Mouse (Mus musculus) hindbrain, embryonic 14.5 days (tissue): ENCODE results near the gene Depdc7. TPM values are rescaled to one million over a fixed set of nuclear protein-coding genes. Genes with fewer than 3 reads are reported as not detected.

ENCODE experiments used
- ATAC-seq: fragments of 200-750 bp; cut with Nextera tagmentation; 2 replicates; pipeline ENCODE4 v1.8.0; 2017; ENCODE audit warnings: moderate number of reproducible peaks, mild to moderate bottlenecking, moderate TSS enrichment, moderate library complexity; ENCODE audit not compliant: low FRiP score
- DNase-seq: peaks from one replicate; pipeline ENCODE4 v3.0.0-alpha.2; 2015; ENCODE audit warnings: low spot score
- H3K27ac ChIP-seq: fragments of 300-500 bp; sonication (generic); 2 replicates; pipeline ENCODE4 v1.5.1; 2014; ENCODE audit warnings: mild to moderate bottlenecking, moderate library complexity
- H3K27me3 ChIP-seq: fragments of 300-500 bp; sonication (generic); 2 replicates; pipeline ENCODE4 v1.6.1; 2014; ENCODE audit warnings: mild to moderate bottlenecking, low read length, mixed read lengths; ENCODE audit not compliant: control insufficient read depth, insufficient read depth
- H3K36me3 ChIP-seq: fragments of 300-500 bp; sonication (generic); replicated peaks from 2 replicates; pipeline ENCODE4 v1.6.1; 2014; ENCODE audit not compliant: control insufficient read depth, insufficient read depth
- H3K4me1 ChIP-seq: fragments of 300-500 bp; sonication (generic); replicated peaks from 2 replicates; pipeline ENCODE4 v1.6.1; 2014; ENCODE audit warnings: antibody characterized with exemption, low read length, mixed read lengths; ENCODE audit not compliant: control insufficient read depth, insufficient read depth
- H3K4me2 ChIP-seq: fragments of 300-500 bp; sonication (generic); replicated peaks from 2 replicates; pipeline ENCODE4 v1.6.1; 2014; ENCODE audit warnings: mild to moderate bottlenecking, moderate library complexity
- H3K4me3 ChIP-seq: fragments of 300-500 bp; sonication (generic); replicated peaks from 2 replicates; pipeline ENCODE4 v1.5.1; 2014; ENCODE audit warnings: mild to moderate bottlenecking, low read length
- H3K9ac ChIP-seq: fragments of 300-500 bp; sonication (generic); 2 replicates; pipeline ENCODE4 v1.6.1; 2014
- H3K9me3 ChIP-seq: fragments of 300-500 bp; sonication (generic); 2 replicates; pipeline ENCODE4 v1.6.1; 2016; ENCODE audit warnings: low read length; ENCODE audit not compliant: control insufficient read depth
- WGBS: fragments of 180-500 bp; shearing (Covaris S2); extraction: QIAGEN DNeasy Blood & Tissue Kit; methylation state at CpG from one replicate; pipeline ENCODE4 v1.1.7; 2014; 5-methylcytosine and 5-hydroxymethylcytosine counted together
- polyA plus RNA-seq: library from polyadenylated mRNA; unstranded; fragments of >200 nt; fragmentation: Nextera tagmentation; extraction: Ambion mirVana; gene quantifications from 2 replicates; pipeline ENCODE4 v1.2.1, GENCODE M21; 2014

Gene Depdc7
- polyA plus RNA-seq, result 1.6 TPM in 2 replicates

- Histone ChIP-seq H3K27me3 (peaks cover 36% of the 10 kb centered on the region), H3K9ac (peak within 1 kb of the TSS; percentile 72), H3K27ac (no peak within 1 kb of the TSS), H3K9me3 (no peaks in the 10 kb centered on the region), H3K4me2 (peak within 1 kb of the TSS; percentile 99), H3K4me1 (peaks cover 13% of the 10 kb centered on the region), H3K36me3 (no peaks in the 10 kb centered on the region), H3K4me3 (peak within 1 kb of the TSS; percentile 69)
- peak; percentile 69 for DNase-seq
- WGBS, result under 1% methylated on average over 31 of the region's 31 CpGs
- ATAC-seq, result peak; percentile 85
Measured at GRCm38 (mm10) chr2:104742741-104743064, at the start of gene Depdc7. Gene Depdc7, minus strand, starts transcription at chr2:104742878.

- Histone ChIP-seq H3K27me3 (no peaks in the 10 kb centered on the region), H3K9ac (no peak overlapping the region), H3K4me1 (no peaks in the 10 kb centered on the region), H3K4me3 (no peak overlapping the region), H3K27ac (no peak overlapping the region), H3K9me3 (no peaks in the 10 kb centered on the region), H3K4me2 (no peak overlapping the region), H3K36me3 (peaks cover 70% of the 10 kb centered on the region)
- WGBS, result 91% methylated on average over 1 of the region's 1 CpGs
- ATAC-seq (no peak), DNase-seq (peak; percentile 61)
Measured at GRCm38 (mm10) chr2:104774763-104775162, 32.1 kb upstream of the Depdc7 start.

DNA sequence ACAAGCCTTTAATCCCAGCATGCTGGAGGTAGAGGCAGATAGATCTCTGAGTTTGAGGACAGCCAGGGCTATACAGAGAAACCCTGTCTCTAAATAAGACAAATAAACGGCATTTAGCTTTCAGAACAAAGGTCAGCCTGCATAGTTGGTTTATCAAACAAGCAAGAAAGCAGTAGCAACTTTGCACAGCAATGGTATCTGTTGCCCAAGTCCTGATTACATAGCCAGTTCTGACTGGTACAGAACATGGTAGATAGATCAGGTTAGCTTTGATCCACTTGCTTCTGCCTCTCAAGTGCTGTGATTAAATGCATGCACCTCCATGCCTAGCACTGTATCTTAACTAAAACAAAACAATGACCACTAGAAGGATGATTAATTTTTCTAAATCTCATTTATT is 26.0 kb upstream of the Depdc7 start:
- no peak overlapping the region for H3K4me3 ChIP-seq
- no peaks in the 10 kb centered on the region for H3K4me1 ChIP-seq
- no peaks in the 10 kb centered on the region for H3K9me3 ChIP-seq
- no peaks in the 10 kb centered on the region for H3K27me3 ChIP-seq
- 95% methylated on average over 1 of the region's 1 CpGs for WGBS
- no peak overlapping the region for H3K27ac ChIP-seq
- H3K4me2 ChIP-seq, result no peak overlapping the region
- H3K9ac ChIP-seq, result no peak overlapping the region
- peaks cover 64% of the 10 kb centered on the region for H3K36me3 ChIP-seq
- no peak for DNase-seq
- no peak for ATAC-seq

- peaks cover 70% of the 10 kb centered on the region for H3K36me3 ChIP-seq
- H3K4me1 ChIP-seq, result no peaks in the 10 kb centered on the region
- no peak overlapping the region for H3K4me3 ChIP-seq
- DNase-seq (no peak), ATAC-seq (no peak)
- H3K27ac ChIP-seq, result no peak overlapping the region
- H3K9me3 ChIP-seq, result no peaks in the 10 kb centered on the region
- 92% methylated on average over 4 of the region's 4 CpGs for WGBS
- H3K27me3 ChIP-seq, result no peaks in the 10 kb centered on the region
- no peak overlapping the region for H3K4me2 ChIP-seq
- no peak overlapping the region for H3K9ac ChIP-seq
Measured at GRCm38 (mm10) chr2:104764018-104764417, 21.3 kb upstream of the Depdc7 start.

DNA sequence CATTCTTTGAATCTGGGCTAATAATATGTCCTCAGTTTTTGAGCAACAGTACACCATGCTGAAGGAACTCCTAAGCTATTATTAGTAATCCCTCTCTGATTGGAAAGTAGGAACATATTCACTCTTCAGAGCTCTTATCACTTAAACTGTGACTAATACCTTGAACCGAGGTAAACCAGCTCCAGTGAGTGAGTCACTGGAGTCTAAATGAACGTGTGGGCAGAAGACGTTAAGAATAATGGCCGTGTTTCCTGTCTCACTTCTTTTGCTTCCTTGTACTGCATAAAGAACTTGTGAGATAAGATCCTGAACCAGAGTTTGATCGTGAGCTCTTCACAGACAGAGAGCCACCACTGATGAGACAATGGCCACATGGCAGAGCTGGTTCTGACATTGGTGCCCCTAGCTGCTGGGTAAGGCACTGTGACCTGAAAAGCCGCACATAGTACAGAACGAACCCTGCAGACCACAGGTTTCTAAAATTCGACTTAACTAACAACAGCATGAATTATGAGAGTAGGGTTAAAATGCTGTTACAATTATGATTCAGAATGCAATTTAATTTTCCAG is 20.5 kb upstream of the Depdc7 start:
- ATAC-seq, result no peak
- no peak overlapping the region for H3K4me3 ChIP-seq
- no peaks in the 10 kb centered on the region for H3K27me3 ChIP-seq
- no peak overlapping the region for H3K9ac ChIP-seq
- peaks cover 63% of the 10 kb centered on the region for H3K36me3 ChIP-seq
- no peak overlapping the region for H3K4me2 ChIP-seq
- H3K27ac ChIP-seq, result no peak overlapping the region
- no peaks in the 10 kb centered on the region for H3K9me3 ChIP-seq
- 87% methylated on average over 8 of the region's 8 CpGs for WGBS
- H3K4me1 ChIP-seq, result no peaks in the 10 kb centered on the region
- no peak for DNase-seq

- Histone ChIP-seq H3K9ac (no peak overlapping the region), H3K4me1 (no peaks in the 10 kb centered on the region), H3K36me3 (no peaks in the 10 kb centered on the region), H3K9me3 (no peaks in the 10 kb centered on the region), H3K4me2 (no peak overlapping the region), H3K27me3 (no peaks in the 10 kb centered on the region), H3K4me3 (no peak overlapping the region), H3K27ac (no peak overlapping the region)
- DNase-seq (no peak), ATAC-seq (no peak)
- WGBS, result 62% methylated on average over 3 of the region's 3 CpGs
Measured at GRCm38 (mm10) chr2:104750611-104751010, 7.9 kb upstream of the Depdc7 start.

- WGBS, result 81% methylated on average over 5 of the region's 5 CpGs
- DNase-seq (no peak), ATAC-seq (no peak)
- Histone ChIP-seq H3K27me3 (peaks cover 6% of the 10 kb centered on the region; the same call in 1 of the 2 replicates), H3K4me1 (no peaks in the 10 kb centered on the region), H3K9ac (no peak overlapping the region), H3K9me3 (no peaks in the 10 kb centered on the region), H3K4me3 (no peak overlapping the region), H3K4me2 (no peak overlapping the region), H3K36me3 (no peaks in the 10 kb centered on the region), H3K27ac (no peak overlapping the region)
Measured at GRCm38 (mm10) chr2:104748652-104749183, 6.0 kb upstream of the Depdc7 start.

- H3K27me3 ChIP-seq, result peaks cover 28% of the 10 kb centered on the region
- H3K9ac ChIP-seq, result no peak overlapping the region
- H3K27ac ChIP-seq, result no peak overlapping the region
- H3K36me3 ChIP-seq, result no peaks in the 10 kb centered on the region
- WGBS, result 64% methylated on average over 8 of the region's 8 CpGs
- H3K4me3 ChIP-seq, result no peak overlapping the region
- H3K4me1 ChIP-seq, result peaks cover 13% of the 10 kb centered on the region
- H3K9me3 ChIP-seq, result no peaks in the 10 kb centered on the region
- DNase-seq (no peak), ATAC-seq (no peak)
- no peak overlapping the region for H3K4me2 ChIP-seq
Measured at GRCm38 (mm10) chr2:104746251-104746650, 3.6 kb upstream of the Depdc7 start.

- WGBS, result 53% methylated on average over 5 of the region's 5 CpGs
- no peak overlapping the region for H3K27ac ChIP-seq
- ATAC-seq, result no peak
- H3K4me2 ChIP-seq, result no peak overlapping the region
- no peak for DNase-seq
- no peak overlapping the region for H3K4me3 ChIP-seq
- H3K4me1 ChIP-seq, result peaks cover 13% of the 10 kb centered on the region
- no peak overlapping the region for H3K9ac ChIP-seq
- peaks cover 36% of the 10 kb centered on the region for H3K27me3 ChIP-seq
- H3K36me3 ChIP-seq, result no peaks in the 10 kb centered on the region
- H3K9me3 ChIP-seq, result no peaks in the 10 kb centered on the region
Measured at GRCm38 (mm10) chr2:104743971-104744370, 1.3 kb upstream of the Depdc7 start.

- Histone ChIP-seq H3K9ac (peak overlapping the region; percentile 72), H3K27ac (no peak overlapping the region), H3K4me1 (peaks cover 13% of the 10 kb centered on the region), H3K27me3 (peaks cover 36% of the 10 kb centered on the region), H3K4me2 (peak overlapping the region; percentile 99), H3K36me3 (no peaks in the 10 kb centered on the region), H3K4me3 (peak overlapping the region; percentile 69), H3K9me3 (no peaks in the 10 kb centered on the region)
- ATAC-seq (no peak), DNase-seq (no peak)
- 12% methylated on average over 7 of the region's 7 CpGs for WGBS
Measured at GRCm38 (mm10) chr2:104743160-104743559, 482 bp upstream of the Depdc7 start.
